Mouse (Mus musculus): Measurements from ENCODE around the gene Mpg.

Mpg gene

DNA sequence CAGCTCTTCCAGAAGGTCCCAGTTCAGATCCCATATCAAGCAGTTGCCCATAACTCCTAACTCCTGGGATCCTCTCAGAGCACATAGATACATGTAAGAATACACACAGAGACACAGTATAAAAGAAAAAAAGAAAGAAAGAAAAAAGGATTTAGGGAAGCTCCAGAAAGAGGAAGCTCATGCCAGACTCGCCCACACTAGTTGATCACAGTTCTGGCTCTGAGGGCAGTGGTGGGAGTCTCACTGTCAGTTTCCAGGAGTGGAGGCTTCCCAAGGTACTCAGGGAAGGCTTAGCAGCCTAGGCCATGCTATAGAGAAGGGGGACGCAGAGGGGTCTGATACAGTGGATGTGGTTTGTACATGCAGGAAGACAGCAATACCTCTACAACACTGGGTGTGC lies 4.8 kb downstream of the Mpg start:
- DNase-seq (ENCODE audit: low read depth): no peak

DNA sequence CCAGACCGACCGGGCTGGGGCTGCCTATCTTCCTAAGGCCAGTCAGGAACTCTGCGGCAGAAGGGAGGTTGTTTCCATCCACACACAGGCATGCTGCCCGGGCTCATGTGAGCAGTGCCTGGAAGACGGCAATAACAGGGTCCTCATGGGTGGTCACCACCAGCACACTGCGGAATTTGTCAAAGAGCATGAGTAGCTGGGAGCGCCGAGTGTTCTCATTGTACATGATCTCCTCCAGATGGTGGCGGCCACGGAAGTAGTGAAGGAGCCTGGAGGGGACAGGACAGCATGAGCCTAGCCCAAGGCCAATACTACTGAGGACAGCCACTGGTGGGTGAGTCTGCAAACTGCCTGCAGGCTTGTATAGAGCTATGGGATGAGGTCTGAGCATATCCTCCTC lies 6.5 kb downstream of the Mpg start:
- DNase-seq (ENCODE audit: low read depth): no peak

DNA sequence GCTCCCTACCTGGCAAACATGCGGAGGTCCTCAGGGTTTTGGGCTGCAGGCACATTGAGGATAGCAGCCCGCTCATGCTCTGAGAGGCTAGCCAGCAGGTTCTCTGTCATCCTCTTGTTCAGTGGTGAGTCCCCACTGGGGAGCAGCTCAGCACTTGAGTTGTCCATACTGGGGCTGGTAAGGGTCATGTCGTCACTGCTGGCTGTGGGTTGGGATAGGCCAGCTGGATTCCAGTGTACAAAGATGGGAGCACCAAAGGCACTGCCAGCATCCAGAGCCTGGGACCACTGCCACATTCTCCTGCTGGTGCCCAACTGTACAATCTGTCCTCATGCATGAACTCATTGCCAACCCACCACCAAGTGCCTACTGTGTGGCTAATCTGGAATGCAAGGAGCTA lies 7.6 kb downstream of the Mpg start:
- no peak for DNase-seq (ENCODE audit: low read depth)

DNA sequence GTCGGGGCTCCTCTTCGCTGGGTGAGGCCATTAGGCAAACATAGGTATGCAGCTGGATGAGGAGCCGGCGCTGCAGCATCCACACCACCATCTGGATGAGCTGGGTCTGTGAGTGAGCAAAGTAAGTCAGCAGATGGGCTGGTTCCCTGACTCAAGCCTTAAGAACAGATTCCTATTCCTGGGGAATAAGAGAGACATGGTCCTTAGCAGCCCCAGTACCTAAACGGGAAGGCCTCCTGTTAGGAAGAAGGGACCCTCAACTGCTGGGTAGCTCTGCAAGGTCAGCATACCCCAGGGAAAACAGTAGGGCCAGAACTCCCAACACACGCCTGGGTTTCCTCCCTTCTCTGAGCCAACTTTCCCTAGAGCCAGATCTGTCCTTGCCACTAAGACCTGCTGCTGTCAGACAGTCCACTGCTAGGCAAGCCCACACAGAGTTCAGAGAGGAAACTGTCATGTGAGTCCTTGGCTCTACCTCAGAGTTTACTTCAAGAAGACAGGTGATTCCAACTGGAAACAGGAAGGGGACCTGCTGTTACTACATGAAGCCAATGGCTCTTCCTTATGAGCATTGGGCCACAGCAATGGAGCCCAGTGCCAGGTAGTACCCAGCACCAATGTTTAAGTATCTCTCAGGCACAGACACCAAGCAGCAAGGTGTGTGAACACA lies 8.6 kb downstream of the Mpg start:
- DNase-seq (ENCODE audit: low read depth): no peak

DNA sequence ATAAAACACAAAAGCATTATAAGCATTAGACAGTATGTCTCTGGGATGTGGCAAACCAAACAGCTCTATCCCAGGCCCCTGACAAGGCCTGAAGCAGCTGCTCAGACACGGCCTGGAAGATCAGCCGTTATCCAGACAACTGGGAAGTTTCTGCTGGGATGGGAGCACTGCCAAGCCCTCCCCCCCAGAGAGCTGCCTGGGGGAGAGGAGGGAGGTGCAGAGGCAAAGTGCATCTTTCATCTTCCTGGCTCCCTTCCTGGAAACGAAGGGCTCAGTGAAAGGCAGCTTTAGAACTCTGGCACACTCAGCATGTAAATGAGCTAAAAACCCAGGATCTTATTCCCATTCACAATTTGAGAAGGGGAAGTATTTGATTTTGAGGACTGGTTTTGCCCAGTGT lies 9.3 kb downstream of the Mpg start:
- DNase-seq (ENCODE audit: low read depth): no peak

DNA sequence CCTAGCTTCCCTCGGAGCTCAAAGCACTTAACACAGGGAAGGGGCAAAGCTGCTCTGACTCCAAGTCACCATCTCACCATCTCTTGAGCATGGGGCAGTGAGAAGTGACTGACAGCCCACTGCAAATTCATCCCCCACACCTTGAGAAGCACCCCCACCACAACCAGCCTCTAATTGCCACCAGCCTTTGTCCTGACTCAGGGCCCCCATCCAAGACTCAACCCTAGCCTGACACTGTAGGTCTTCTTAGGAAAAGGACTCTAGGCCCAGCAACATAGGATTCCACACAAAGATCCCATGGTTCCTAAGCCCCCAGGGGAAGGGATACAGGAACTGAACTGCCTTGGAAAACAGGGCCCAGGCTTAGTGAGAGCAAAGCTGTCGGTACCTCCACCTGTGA lies 9.8 kb downstream of the Mpg start:
- no peak for DNase-seq (ENCODE audit: low read depth)

DNA sequence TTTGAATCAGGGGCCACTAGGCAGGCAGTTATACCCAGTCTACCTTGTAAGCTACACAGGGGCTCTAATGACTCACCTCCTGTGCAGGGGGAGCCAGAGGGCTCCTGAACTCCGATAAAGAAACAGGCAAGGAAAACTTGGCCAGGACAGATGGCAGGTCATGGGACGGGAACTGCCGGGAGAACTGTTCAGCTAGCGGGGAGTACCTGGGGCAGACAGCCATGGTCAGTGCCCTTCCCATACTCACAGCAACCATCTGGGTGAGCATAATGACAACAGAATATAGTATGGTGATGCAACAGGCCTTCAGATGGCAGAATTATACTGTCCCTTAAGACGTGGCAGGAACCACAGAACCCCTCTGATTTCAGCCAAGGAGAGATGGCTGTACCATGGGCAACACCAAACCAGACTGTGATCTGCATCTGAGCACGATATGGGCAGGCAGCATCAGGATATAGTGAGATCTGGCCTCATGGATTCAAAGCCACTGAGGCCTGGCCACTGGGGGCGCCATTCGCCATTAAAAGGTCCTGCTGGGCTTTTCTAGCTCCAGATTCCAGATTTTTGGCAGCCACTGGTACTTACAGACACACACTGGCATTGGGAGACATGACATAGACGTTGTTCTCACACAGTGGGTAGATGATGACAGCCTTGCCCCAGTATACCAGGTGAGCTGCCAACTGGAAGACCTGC lies 10.6 kb downstream of the Mpg start:
- no peak for DNase-seq (ENCODE audit: low read depth)

DNA sequence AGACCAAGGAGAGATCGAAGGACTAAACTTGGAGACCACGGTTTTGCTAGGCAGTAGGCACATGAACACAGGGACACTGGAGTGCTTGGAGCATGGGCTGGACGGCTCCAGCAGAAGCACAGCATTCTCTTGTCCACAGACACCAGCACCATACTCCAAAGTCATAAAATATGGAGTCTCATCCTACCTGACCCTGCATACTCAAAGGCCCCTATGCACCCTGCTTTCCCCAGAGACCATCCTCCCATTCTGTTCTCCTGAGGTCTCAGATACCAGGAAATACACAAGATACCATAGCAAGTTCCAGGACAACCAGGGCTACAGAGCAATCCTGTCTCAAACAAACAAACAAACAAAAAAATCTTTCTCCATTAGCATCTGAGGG lies 11.1 kb downstream of the Mpg start:
- no peak for DNase-seq (ENCODE audit: low read depth)

DNA sequence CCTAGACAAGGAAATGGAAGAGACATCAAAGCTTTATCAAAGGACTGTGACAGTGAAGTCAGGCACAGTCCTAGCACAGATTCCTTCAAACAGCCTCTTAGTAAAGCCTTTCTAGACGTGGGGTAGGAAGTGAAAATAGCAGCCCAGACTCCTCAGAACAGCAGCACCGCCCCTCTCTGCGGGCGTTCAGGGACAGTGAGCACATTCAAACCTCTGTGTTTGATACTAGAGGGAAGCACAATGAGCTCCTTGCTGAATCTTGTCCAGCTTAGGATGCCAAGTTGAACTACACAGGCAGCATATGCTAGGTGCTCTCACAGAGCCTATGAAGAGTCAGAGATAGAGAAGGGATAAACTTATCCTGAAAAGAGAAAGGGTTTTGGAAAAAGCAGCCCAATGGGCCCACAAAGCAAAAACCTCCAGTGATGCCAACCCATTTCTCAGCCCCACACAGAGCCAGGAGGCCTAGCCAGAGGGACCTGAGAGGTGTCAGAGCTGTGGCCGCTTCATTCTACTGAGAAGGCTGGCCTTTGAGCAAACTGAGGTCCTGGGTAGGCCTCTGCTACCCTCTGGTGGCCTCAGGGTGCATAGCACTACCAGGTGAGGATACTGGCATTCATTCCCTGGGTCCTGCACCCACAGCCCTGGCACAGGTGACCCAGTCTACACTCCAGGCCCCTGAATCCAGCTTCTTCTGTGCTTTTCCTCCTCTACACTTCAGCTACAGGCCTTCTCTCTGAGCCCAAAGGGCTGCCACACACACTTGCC lies 12.0 kb downstream of the Mpg start:
- no peak for DNase-seq (ENCODE audit: low read depth)

DNA sequence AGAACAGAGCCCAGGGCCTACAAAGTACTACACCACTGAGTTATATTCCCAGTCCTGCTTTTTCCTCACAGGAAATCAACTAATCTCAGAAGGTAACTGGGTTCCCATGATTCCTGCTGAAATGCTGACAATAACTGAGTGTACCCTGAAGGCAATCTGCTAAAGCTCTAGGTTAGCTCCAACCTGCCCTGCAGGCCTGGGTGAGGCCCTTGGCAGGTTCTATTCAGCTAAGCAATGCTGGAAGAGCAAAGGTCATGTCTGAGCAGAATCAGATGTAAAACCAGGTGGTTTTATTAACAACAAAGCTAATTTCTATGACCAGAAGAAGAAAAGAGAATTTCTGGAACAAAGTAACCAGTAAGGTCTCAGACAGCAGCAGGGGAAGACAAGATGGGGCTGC lies 15.1 kb downstream of the Mpg start:
- no peak for DNase-seq (ENCODE audit: low read depth)

DNA sequence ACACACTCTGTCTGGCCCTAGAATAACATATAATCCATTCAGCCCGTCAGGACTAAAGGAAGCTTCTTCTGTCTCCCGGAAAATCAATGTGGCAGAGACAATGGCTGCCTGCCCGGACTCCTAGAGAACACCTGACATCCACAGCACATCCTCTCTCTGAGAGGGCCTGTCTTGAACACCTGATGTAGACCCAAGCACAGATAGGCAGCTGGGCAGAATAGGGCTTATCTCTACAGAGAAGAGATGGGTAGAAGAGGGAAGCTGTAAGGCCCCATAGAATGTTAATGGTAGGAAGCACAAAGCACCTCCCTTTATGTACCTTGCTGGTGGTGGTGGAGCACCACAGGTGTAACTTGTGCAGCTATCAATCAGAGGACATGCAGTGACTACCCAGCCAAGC lies 15.9 kb downstream of the Mpg start:
- DNase-seq (ENCODE audit: low read depth): no peak

DNA sequence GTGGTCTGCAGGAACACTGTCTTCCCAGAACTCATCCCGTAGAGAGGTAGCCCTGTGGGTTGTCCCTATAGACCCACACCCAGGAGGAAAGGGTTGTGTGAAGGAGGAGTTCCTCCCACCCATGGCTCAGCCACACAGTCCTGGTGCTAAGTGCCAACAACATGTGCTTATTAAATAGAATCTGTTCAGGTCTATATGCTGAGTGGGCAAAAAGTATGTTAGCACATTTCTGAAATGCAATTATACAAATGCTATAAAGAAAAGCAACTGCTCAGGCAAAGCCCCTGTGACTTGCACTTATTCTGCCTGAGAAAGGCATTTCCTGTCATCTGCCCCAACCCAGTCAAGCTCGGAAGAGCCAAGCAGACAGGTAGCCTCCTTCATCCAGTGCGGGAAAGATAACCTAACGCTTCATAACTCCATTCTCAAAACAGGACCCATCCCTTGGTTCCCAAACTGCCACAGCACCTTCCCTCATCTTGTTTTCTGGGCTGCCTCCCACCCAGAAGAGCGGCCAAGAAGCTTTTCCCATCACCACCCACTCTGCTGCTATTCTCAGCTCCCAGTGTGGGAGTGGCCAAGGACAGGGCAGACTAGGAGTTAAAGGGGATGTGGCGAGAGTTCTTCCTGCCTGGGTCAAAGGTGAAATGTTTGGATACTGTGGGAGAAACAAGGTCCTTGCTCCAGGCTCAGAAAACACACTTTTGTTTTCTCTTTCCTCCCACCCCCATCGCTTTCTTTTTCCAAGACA lies 17.1 kb downstream of the Mpg start:
- DNase-seq (ENCODE audit: low read depth): no peak

DNA sequence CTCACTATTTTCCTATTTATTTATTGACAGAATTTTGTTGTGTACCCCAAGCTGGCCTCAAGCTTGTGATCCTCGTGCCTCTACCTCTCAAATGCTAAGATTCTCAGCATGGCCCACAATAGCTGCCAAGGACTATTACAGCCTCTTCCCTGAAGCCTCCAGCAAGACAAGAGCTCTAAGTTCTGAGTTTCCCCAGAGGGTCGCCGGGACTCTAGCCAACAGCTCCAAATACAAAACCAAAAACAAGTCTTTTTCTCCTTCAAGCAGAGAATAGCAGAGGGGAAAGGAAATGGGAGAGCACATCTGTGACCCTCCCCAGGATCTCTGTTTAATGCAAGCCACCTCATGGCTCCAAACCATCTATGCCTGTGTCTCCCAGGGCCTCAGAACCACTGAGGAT lies 17.8 kb downstream of the Mpg start:
- no peak for DNase-seq (ENCODE audit: low read depth)

DNA sequence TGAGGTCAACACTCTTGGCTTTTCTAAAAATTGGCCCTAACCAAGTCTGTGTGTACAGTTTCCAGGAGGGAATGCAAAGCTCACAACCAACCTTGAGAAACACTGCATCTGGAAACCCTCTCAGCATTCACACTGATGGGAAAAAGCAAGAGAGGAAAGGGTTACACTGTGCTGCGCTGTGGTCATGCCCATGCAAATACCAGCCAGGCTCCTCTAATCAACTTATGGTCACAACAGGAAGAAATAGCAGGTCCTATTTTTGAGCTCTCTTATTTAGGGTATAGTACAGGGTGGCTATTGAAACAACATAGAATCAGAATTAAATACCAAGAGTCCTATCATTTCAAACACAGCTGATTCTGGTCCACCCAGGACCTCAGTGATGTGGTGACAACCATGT lies 18.3 kb downstream of the Mpg start:
- DNase-seq (ENCODE audit: low read depth): no peak

DNA sequence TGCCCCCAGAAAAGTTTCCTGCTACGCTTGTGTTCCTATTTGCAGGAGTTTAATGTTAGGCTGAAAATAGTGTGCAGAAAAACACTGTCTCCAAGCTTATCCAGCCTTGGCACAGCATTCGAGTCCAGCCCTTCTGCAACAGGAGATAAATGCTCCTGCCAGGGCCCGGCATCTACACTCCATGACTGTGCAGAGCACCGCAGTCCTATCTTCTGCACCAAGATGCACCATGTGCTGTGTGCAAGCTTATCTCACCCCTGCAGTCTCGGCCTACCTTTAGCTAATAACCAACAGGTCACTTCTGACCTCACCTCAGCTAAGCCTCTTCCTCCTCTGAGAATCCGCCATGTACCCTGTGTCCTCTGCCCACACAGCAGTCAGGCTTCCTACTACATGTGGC lies 19.3 kb downstream of the Mpg start:
- no peak for DNase-seq (ENCODE audit: low read depth)

DNA sequence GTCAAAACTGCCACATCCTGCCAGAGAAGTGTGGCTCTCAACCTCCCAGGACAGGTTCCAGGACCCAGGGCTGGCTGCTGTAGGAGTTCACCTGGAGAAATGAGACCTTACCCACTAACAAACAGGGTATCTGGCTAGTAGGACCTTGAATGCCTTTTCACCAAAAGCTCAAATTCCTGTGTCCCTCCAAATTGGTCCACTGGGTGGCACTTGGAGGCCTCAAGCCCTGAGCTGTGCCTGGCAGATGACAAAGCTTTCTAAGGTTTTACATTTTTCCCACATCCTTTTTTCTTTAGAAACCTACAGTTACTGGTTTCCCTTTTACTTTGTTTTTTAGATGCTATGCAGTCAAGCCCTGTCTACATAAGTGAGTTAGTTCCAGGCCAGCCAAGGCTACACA lies 20.8 kb downstream of the Mpg start:
- no peak for DNase-seq (ENCODE audit: low read depth)

DNA sequence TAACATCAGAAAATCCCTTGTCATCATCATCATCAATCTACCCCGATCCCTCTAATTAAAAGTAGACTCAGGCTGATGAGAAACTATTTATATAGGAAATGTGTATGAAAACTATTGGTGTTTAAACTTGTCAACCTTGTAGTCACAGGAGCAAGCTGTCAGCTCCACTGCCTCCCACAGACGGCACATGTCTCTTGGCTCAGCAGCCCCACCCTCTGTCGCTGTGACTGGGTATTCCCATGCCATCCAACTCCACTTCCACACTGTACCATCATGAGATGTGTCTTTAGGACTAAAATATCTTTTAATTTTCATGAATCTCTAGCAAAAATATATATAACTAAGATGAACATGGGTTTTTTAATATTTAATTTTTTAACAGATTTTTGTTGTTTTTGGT lies 22.0 kb downstream of the Mpg start:
- DNase-seq (ENCODE audit: low read depth): no peak

DNA sequence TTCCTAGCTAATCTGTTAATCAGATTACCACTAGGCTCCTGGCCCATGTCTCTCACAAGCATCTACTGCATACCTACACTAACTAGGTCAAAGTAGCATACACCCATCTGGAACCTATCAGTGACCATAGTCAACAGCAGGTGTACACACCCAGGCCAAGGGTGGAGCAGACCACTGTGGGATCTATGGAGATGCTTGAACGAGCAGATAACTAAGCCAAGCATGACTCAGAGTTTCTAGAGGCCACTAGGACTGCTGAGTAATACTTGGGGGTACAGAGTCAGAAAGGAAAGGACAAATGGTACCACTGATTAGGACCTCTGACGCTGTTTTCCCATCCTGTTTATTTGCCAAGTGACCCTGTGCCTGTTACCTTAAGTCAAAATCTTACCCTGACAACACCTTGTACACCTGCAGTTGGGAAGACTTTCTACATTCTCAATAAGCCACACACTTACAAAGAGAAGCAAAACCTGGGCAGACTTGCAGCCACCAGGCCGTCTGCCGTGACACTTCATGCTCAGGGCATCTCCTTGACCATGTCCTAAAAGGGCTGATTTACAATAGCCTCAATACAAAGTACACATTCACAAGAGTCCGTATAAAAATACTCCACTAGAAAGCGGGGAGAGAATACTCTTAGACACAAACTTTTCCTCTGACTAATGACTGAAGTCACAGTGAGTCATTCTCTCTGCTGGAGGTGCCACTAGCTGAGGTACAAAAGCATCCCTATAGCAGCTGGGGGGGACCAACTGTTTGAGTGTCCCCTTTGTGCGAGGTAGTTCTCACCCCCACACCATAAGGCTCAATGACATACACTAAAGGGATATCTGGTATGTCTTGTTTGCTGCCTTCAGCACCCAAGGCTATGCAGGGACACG lies 24.8 kb downstream of the Mpg start:
- no peak for DNase-seq (ENCODE audit: low read depth)

DNA sequence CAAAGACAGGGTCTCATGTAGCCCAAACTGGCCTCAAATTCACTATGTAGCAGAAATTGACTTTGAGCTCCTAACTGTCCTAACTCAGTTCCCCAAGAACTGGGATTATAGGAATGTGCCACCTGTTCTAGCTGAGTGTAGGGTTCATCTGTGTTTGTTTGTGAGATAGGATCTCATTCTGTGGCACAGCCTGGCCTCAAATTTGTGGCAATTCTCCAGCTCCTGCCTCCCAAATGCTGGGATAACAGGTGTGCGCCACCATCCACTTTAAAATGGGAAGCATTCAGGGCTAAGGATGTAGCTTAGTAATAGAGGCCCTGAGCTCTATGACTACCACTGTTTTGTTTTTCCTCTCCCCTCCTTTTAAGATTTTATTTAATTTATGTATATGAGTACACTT lies 26.8 kb downstream of the Mpg start:
- no peak for DNase-seq (ENCODE audit: low read depth)

DNA sequence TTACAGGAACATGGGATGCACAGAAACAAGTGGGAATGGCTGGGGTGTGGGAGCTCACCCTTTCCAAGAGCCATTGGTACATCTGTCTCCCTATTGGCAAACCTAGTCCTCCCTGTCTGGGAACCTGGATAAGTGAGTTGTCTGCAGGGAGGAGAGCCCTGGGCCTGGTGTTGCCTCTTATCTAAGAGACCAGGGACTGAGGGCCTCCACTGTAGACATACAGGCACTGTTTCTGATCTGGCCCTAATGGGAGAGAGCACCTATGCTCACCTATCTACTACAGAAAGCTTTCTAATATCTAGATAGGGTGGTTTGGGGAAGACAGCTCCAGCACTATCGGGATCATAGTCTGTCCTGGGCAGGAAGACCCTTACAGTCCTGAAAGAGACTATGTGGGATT lies 29.8 kb downstream of the Mpg start:
- DNase-seq (ENCODE audit: low read depth): no peak

DNA sequence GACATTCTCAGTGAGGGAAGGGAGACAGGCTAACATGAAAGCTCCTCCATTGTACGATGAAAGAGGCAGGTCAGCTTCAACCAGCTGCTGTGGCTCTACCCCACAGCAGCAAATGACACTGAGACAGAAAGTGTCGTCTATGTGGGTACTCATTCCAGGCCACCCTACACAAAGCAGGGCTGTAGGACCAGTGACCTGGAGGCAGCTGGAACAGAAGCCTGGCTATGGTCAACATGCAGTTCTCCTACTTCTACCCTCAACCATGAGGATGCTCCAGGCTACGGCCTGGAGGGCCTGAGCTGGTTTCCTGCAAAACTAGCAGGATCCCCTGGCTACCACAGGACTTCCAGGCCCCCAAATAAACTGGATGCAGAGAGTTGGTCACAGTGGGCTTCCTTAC lies 30.3 kb downstream of the Mpg start:
- DNase-seq (ENCODE audit: low read depth): no peak
